Mouse (Mus musculus) kidney, embryonic 14.5 days (tissue): ENCODE results near the gene Fgf22. TPM values are rescaled to one million over a fixed set of nuclear protein-coding genes. Genes with fewer than 3 reads are reported as not detected.

Experiments
- ATAC-seq: fragments of 200-750 bp; cut with Nextera tagmentation; 2 replicates; pipeline ENCODE4 v1.8.0; 2017; ENCODE audit warnings: moderate number of reproducible peaks, mild to moderate bottlenecking, moderate TSS enrichment, moderate library complexity; ENCODE audit not compliant: low FRiP score, low TSS enrichment
- H3K27ac ChIP-seq: fragments of 300-500 bp; sonication (generic); 2 replicates; pipeline ENCODE4 v1.5.1; 2014; ENCODE audit warnings: low read depth, mild to moderate bottlenecking, low read length, moderate library complexity, mixed read lengths
- H3K27me3 ChIP-seq: fragments of 300-500 bp; sonication (generic); 2 replicates; pipeline ENCODE4 v1.6.1; 2014; ENCODE audit warnings: mild to moderate bottlenecking, low read length; ENCODE audit not compliant: control insufficient read depth, insufficient read depth
- H3K36me3 ChIP-seq: fragments of 300-500 bp; sonication (generic); 2 replicates; pipeline ENCODE4 v1.6.1; 2014; ENCODE audit warnings: low read length, mixed read lengths; ENCODE audit not compliant: control insufficient read depth, insufficient read depth
- H3K4me1 ChIP-seq: fragments of 300-500 bp; sonication (generic); 2 replicates; pipeline ENCODE4 v1.6.1; 2014; ENCODE audit warnings: low read length, mixed read lengths; ENCODE audit not compliant: control insufficient read depth, insufficient read depth
- H3K4me2 ChIP-seq: fragments of 300-500 bp; sonication (generic); replicated peaks from 2 replicates; pipeline ENCODE4 v1.6.1; 2014; ENCODE audit warnings: low read depth, mild to moderate bottlenecking, low read length
- H3K4me3 ChIP-seq: fragments of 300-500 bp; sonication (generic); 2 replicates; pipeline ENCODE4 v1.5.1; 2014; ENCODE audit warnings: mild to moderate bottlenecking, low read length
- H3K9ac ChIP-seq: fragments of 300-500 bp; sonication (generic); 2 replicates; pipeline ENCODE4 v1.6.1; 2014; ENCODE audit warnings: low read depth, mild to moderate bottlenecking, low read length, moderate library complexity
- H3K9me3 ChIP-seq: fragments of 300-500 bp; sonication (generic); 2 replicates; pipeline ENCODE4 v1.6.1; 2016; ENCODE audit warnings: low read length; ENCODE audit not compliant: control insufficient read depth
- WGBS: fragments of 180-500 bp; shearing (Covaris S2); extraction: QIAGEN DNeasy Blood & Tissue Kit; methylation state at CpG from one replicate; pipeline ENCODE4 v1.1.7; 2014; 5-methylcytosine and 5-hydroxymethylcytosine counted together
- polyA plus RNA-seq: library from polyadenylated mRNA; unstranded; fragments of >200 nt; fragmentation: Nextera tagmentation; extraction: Ambion mirVana; gene quantifications from 2 replicates; pipeline ENCODE4 v1.2.1, GENCODE M21; 2014

The Fgf22 gene
- polyA plus RNA-seq, 1 experiment from 2014 or later, result 0.61 TPM

GRCm38 (mm10) chr10:79712499-79713126, 42.3 kb upstream of the Fgf22 start:
- peaks cover 14% of the 10 kb centered on the region; the same call in 1 of the 2 replicates for H3K4me1 ChIP-seq
- no peak overlapping the region for H3K4me2 ChIP-seq
- H3K36me3 ChIP-seq, result peaks cover 44% of the 10 kb centered on the region
- peaks cover 28% of the 10 kb centered on the region for H3K27me3 ChIP-seq
- no peak overlapping the region for H3K4me3 ChIP-seq
- H3K27ac ChIP-seq, result no peak overlapping the region
- peak; percentile 36; the same call in 1 of the 2 replicates for ATAC-seq
- 12% methylated on average over 6 of the region's 6 CpGs for WGBS
- H3K9ac ChIP-seq, result no peak overlapping the region
- H3K9me3 ChIP-seq, result no peaks in the 10 kb centered on the region

GRCm38 (mm10) chr10:79713163-79713562, 41.7 kb upstream of the Fgf22 start:
- 32% methylated on average over 1 of the region's 1 CpGs for WGBS
- Histone ChIP-seq H3K9ac (no peak overlapping the region), H3K36me3 (peaks cover 39% of the 10 kb centered on the region), H3K27ac (no peak overlapping the region), H3K4me3 (no peak overlapping the region), H3K4me2 (no peak overlapping the region), H3K27me3 (peaks cover 32% of the 10 kb centered on the region), H3K4me1 (peaks cover 12% of the 10 kb centered on the region; the same call in 1 of the 2 replicates), H3K9me3 (no peaks in the 10 kb centered on the region)
- no peak for ATAC-seq

GRCm38 (mm10) chr10:79714996-79715395, 39.9 kb upstream of the Fgf22 start:
- Histone ChIP-seq H3K4me3 (no peak overlapping the region), H3K27ac (no peak overlapping the region), H3K4me1 (peaks cover 12% of the 10 kb centered on the region; the same call in 1 of the 2 replicates), H3K4me2 (no peak overlapping the region), H3K9ac (no peak overlapping the region), H3K36me3 (peaks cover 21% of the 10 kb centered on the region), H3K9me3 (no peaks in the 10 kb centered on the region), H3K27me3 (peaks cover 35% of the 10 kb centered on the region)
- 76% methylated on average over 4 of the region's 4 CpGs for WGBS
- ATAC-seq, result no peak

GRCm38 (mm10) chr10:79716254-79716987, 38.5 kb upstream of the Fgf22 start, which contains the start of gene Hcn2:
Hcn2 (plus strand) TSS chr10:79716634.
- H3K27me3 ChIP-seq, result peaks cover 35% of the 10 kb centered on the region
- peaks cover 12% of the 10 kb centered on the region; the same call in 1 of the 2 replicates for H3K4me1 ChIP-seq
- 0 out of 2 replicates have a peak, but pooled peaks have one; percentile 12 for ATAC-seq
- peaks cover 7% of the 10 kb centered on the region for H3K36me3 ChIP-seq
- peak within 1 kb of the TSS; percentile 54 for H3K4me3 ChIP-seq
- H3K27ac ChIP-seq, result no peak within 1 kb of the TSS
- WGBS, result 2% methylated on average over 37 of the region's 91 CpGs
- H3K4me2 ChIP-seq, result peak within 1 kb of the TSS; percentile 90
- peak within 1 kb of the TSS; percentile 40 for H3K9ac ChIP-seq
- H3K9me3 ChIP-seq, result no peaks in the 10 kb centered on the region

GRCm38 (mm10) chr10:79716988-79717355, 37.9 kb upstream of the Fgf22 start:
- H3K4me1 ChIP-seq, result peaks cover 12% of the 10 kb centered on the region; the same call in 1 of the 2 replicates
- no peak overlapping the region for H3K27ac ChIP-seq
- H3K4me3 ChIP-seq, result peak overlapping the region; percentile 54
- ATAC-seq, result no peak
- H3K9me3 ChIP-seq, result no peaks in the 10 kb centered on the region
- 2% methylated on average over 35 of the region's 44 CpGs for WGBS
- H3K27me3 ChIP-seq, result peaks cover 35% of the 10 kb centered on the region
- H3K4me2 ChIP-seq, result peak overlapping the region; percentile 90
- H3K36me3 ChIP-seq, result peaks cover 1% of the 10 kb centered on the region
- peak overlapping the region; percentile 40; the same call in 1 of the 2 replicates for H3K9ac ChIP-seq

- H3K36me3 ChIP-seq, result no peaks in the 10 kb centered on the region
- no peak overlapping the region for H3K9ac ChIP-seq
- peaks cover 35% of the 10 kb centered on the region for H3K27me3 ChIP-seq
- peaks cover 12% of the 10 kb centered on the region; the same call in 1 of the 2 replicates for H3K4me1 ChIP-seq
- peak overlapping the region; percentile 90 for H3K4me2 ChIP-seq
- H3K9me3 ChIP-seq, result no peaks in the 10 kb centered on the region
- no peak overlapping the region for H3K27ac ChIP-seq
- ATAC-seq, result no peak
- 3% methylated on average over 43 of the region's 43 CpGs for WGBS
- H3K4me3 ChIP-seq, result peak overlapping the region; percentile 54
These were observed 37.1 kb upstream of the Fgf22 start for GRCm38 (mm10) chr10:79717640-79718357.

- ATAC-seq, result no peak
- 69% methylated on average over 5 of the region's 5 CpGs for WGBS
- no peak overlapping the region for H3K4me2 ChIP-seq
These were observed 33.8 kb upstream of the Fgf22 start for GRCm38 (mm10) chr10:79721089-79721488.

GRCm38 (mm10) chr10:79723047-79723446, 31.8 kb upstream of the Fgf22 start:
- Histone ChIP-seq H3K9me3 (no peaks in the 10 kb centered on the region), H3K9ac (no peak overlapping the region), H3K4me1 (0 out of 2 replicates have a peak, but pooled peaks cover 4% of the 10 kb centered on the region), H3K4me3 (no peak overlapping the region), H3K27ac (no peak overlapping the region), H3K4me2 (no peak overlapping the region), H3K27me3 (peaks cover 3% of the 10 kb centered on the region; the same call in 1 of the 2 replicates), H3K36me3 (no peaks in the 10 kb centered on the region)
- WGBS, result 63% methylated on average over 6 of the region's 6 CpGs
- ATAC-seq, result no peak

More at GRCm38 (mm10) chr10:79721089-79721488, 33.8 kb upstream of the Fgf22 start:
- Histone ChIP-seq H3K4me1 (peaks cover 15% of the 10 kb centered on the region; the same call in 1 of the 2 replicates), H3K9ac (no peak overlapping the region), H3K27me3 (peaks cover 22% of the 10 kb centered on the region), H3K27ac (no peak overlapping the region), H3K4me3 (no peak overlapping the region), H3K9me3 (no peaks in the 10 kb centered on the region), H3K36me3 (no peaks in the 10 kb centered on the region)
